Mouse (Mus musculus) stomach, embryonic 15.5 days (tissue): Measurements from ENCODE around the gene Cfap77. TPM values are rescaled to one million over a fixed set of nuclear protein-coding genes. Genes with fewer than 3 reads are reported as not detected.

Source experiments
- ATAC-seq: fragments of 200-750 bp; cut with Nextera tagmentation; 2 replicates; pipeline ENCODE4 v1.8.0; 2017; ENCODE audit warnings: low read depth, moderate number of reproducible peaks, moderate TSS enrichment; ENCODE audit not compliant: insufficient read depth, low FRiP score
- H3K27ac ChIP-seq: fragments of 300-500 bp; sonication (generic); 2 replicates; pipeline ENCODE4 v1.5.1; 2015; ENCODE audit warnings: mild to moderate bottlenecking, inconsistent platforms
- H3K27me3 ChIP-seq: fragments of 300-500 bp; sonication (generic); replicated peaks from 2 replicates; pipeline ENCODE4 v1.6.1; 2015; ENCODE audit warnings: inconsistent platforms
- H3K36me3 ChIP-seq: fragments of 300-500 bp; sonication (generic); 2 replicates; pipeline ENCODE4 v1.6.1; 2015; ENCODE audit warnings: inconsistent platforms
- H3K4me1 ChIP-seq: fragments of 300-500 bp; sonication (generic); 2 replicates; pipeline ENCODE4 v1.6.1; 2015; ENCODE audit warnings: inconsistent platforms
- H3K4me2 ChIP-seq: fragments of 300-500 bp; sonication (generic); 2 replicates; pipeline ENCODE4 v1.6.1; 2015; ENCODE audit warnings: mild to moderate bottlenecking, inconsistent platforms
- H3K4me3 ChIP-seq: fragments of 300-500 bp; sonication (generic); replicated peaks from 2 replicates; pipeline ENCODE4 v1.5.1; 2015; ENCODE audit warnings: inconsistent platforms
- H3K9ac ChIP-seq: fragments of 300-500 bp; sonication (generic); 2 replicates; pipeline ENCODE4 v1.6.1; 2015; ENCODE audit warnings: inconsistent platforms
- H3K9me3 ChIP-seq: fragments of 300-500 bp; sonication (generic); 2 replicates; pipeline ENCODE4 v1.6.1; 2016; ENCODE audit warnings: inconsistent platforms
- WGBS: fragments of 180-500 bp; shearing (Covaris S2); methylation state at CpG from one replicate; pipeline ENCODE4 v1.1.7; 2015; 5-methylcytosine and 5-hydroxymethylcytosine counted together
- polyA plus RNA-seq: library from polyadenylated mRNA; unstranded; fragments of >200 nt; fragmentation: Nextera tagmentation; extraction: Ambion mirVana; gene quantifications from 2 replicates; pipeline ENCODE4 v1.2.1, GENCODE M21; 2015

Gene Cfap77
- polyA plus RNA-seq, 1 experiment from 2014 or later, result 0.39 TPM

GRCm38 (mm10) chr2:28980080-28980910, 74.6 kb downstream of the Cfap77 start:
- Histone ChIP-seq H3K4me1 (no peaks in the 10 kb centered on the region), H3K9me3 (no peaks in the 10 kb centered on the region), H3K9ac (no peak overlapping the region), H3K4me2 (no peak overlapping the region), H3K36me3 (no peaks in the 10 kb centered on the region), H3K27ac (no peak overlapping the region), H3K27me3 (peaks cover 3% of the 10 kb centered on the region; the same call in 1 of the 2 replicates), H3K4me3 (no peak overlapping the region)
- WGBS, result 66% methylated on average over 20 of the region's 20 CpGs
- ATAC-seq, result no peak

- Histone ChIP-seq H3K4me2 (no peak overlapping the region), H3K27ac (no peak overlapping the region), H3K9me3 (no peaks in the 10 kb centered on the region), H3K36me3 (no peaks in the 10 kb centered on the region), H3K4me1 (peaks cover 6% of the 10 kb centered on the region; the same call in 1 of the 2 replicates), H3K27me3 (peaks cover 6% of the 10 kb centered on the region; the same call in 1 of the 2 replicates), H3K9ac (no peak overlapping the region), H3K4me3 (no peak overlapping the region)
- ATAC-seq, result no peak
- 63% methylated on average over 4 of the region's 4 CpGs for WGBS
These were observed 76.4 kb downstream of the Cfap77 start for GRCm38 (mm10) chr2:28978461-28978860.

- Histone ChIP-seq H3K4me1 (peaks cover 6% of the 10 kb centered on the region; the same call in 1 of the 2 replicates), H3K4me3 (no peak overlapping the region), H3K4me2 (no peak overlapping the region), H3K36me3 (no peaks in the 10 kb centered on the region), H3K27ac (no peak overlapping the region), H3K9ac (no peak overlapping the region), H3K9me3 (no peaks in the 10 kb centered on the region), H3K27me3 (peaks cover 6% of the 10 kb centered on the region; the same call in 1 of the 2 replicates)
- 15% methylated on average over 7 of the region's 7 CpGs for WGBS
- peak; percentile 47; the same call in 1 of the 2 replicates for ATAC-seq
These were observed 78.2 kb downstream of the Cfap77 start for GRCm38 (mm10) chr2:28976635-28977034.

- WGBS, result 74% methylated on average over 5 of the region's 5 CpGs
- H3K27ac ChIP-seq, result no peak overlapping the region
- no peaks in the 10 kb centered on the region for H3K36me3 ChIP-seq
- peaks cover 6% of the 10 kb centered on the region; the same call in 1 of the 2 replicates for H3K4me1 ChIP-seq
- no peak overlapping the region for H3K4me2 ChIP-seq
- no peaks in the 10 kb centered on the region for H3K9me3 ChIP-seq
- H3K27me3 ChIP-seq, result peaks cover 6% of the 10 kb centered on the region; the same call in 1 of the 2 replicates
- no peak overlapping the region for H3K9ac ChIP-seq
- ATAC-seq, result no peak
- H3K4me3 ChIP-seq, result no peak overlapping the region
These were observed 79.3 kb downstream of the Cfap77 start for GRCm38 (mm10) chr2:28975604-28976003.

GRCm38 (mm10) chr2:28974520-28974919, 80.3 kb downstream of the Cfap77 start:
- Histone ChIP-seq H3K27me3 (peaks cover 6% of the 10 kb centered on the region; the same call in 1 of the 2 replicates), H3K9ac (no peak overlapping the region), H3K36me3 (no peaks in the 10 kb centered on the region), H3K27ac (no peak overlapping the region), H3K4me3 (no peak overlapping the region), H3K4me2 (no peak overlapping the region), H3K4me1 (peaks cover 6% of the 10 kb centered on the region; the same call in 1 of the 2 replicates), H3K9me3 (no peaks in the 10 kb centered on the region)
- no peak for ATAC-seq
- WGBS, result 21% methylated on average over 6 of the region's 6 CpGs

GRCm38 (mm10) chr2:28973832-28974450, 80.9 kb downstream of the Cfap77 start:
- H3K9ac ChIP-seq, result no peak overlapping the region
- H3K9me3 ChIP-seq, result no peaks in the 10 kb centered on the region
- peaks cover 6% of the 10 kb centered on the region; the same call in 1 of the 2 replicates for H3K4me1 ChIP-seq
- no peak for ATAC-seq
- H3K27me3 ChIP-seq, result peaks cover 6% of the 10 kb centered on the region; the same call in 1 of the 2 replicates
- H3K36me3 ChIP-seq, result no peaks in the 10 kb centered on the region
- WGBS, result 49% methylated on average over 15 of the region's 15 CpGs
- H3K4me3 ChIP-seq, result no peak overlapping the region
- H3K4me2 ChIP-seq, result no peak overlapping the region
- H3K27ac ChIP-seq, result no peak overlapping the region

GRCm38 (mm10) chr2:28970424-28970823, 84.4 kb downstream of the Cfap77 start:
- Histone ChIP-seq H3K4me2 (no peak overlapping the region), H3K36me3 (no peaks in the 10 kb centered on the region), H3K27ac (no peak overlapping the region), H3K27me3 (peaks cover 2% of the 10 kb centered on the region; the same call in 1 of the 2 replicates), H3K9me3 (no peaks in the 10 kb centered on the region), H3K4me3 (no peak overlapping the region), H3K4me1 (peaks cover 6% of the 10 kb centered on the region; the same call in 1 of the 2 replicates), H3K9ac (no peak overlapping the region)
- no peak for ATAC-seq
- 82% methylated on average over 14 of the region's 14 CpGs for WGBS

- Histone ChIP-seq H3K9me3 (no peaks in the 10 kb centered on the region), H3K27me3 (no peaks in the 10 kb centered on the region), H3K4me1 (no peaks in the 10 kb centered on the region), H3K9ac (no peak overlapping the region), H3K4me3 (no peak overlapping the region), H3K4me2 (no peak overlapping the region), H3K36me3 (no peaks in the 10 kb centered on the region), H3K27ac (no peak overlapping the region)
- WGBS, result 70% methylated on average over 1 of the region's 1 CpGs
- no peak for ATAC-seq
These were observed 86.6 kb downstream of the Cfap77 start for GRCm38 (mm10) chr2:28968278-28968677.

- H3K27ac ChIP-seq, result no peak overlapping the region
- no peaks in the 10 kb centered on the region for H3K27me3 ChIP-seq
- no peaks in the 10 kb centered on the region for H3K9me3 ChIP-seq
- 57% methylated on average over 14 of the region's 14 CpGs for WGBS
- ATAC-seq, result no peak
- H3K9ac ChIP-seq, result no peak overlapping the region
- no peaks in the 10 kb centered on the region for H3K4me1 ChIP-seq
- no peak overlapping the region for H3K4me2 ChIP-seq
- no peaks in the 10 kb centered on the region for H3K36me3 ChIP-seq
- no peak overlapping the region for H3K4me3 ChIP-seq
These were observed 88.6 kb downstream of the Cfap77 start for GRCm38 (mm10) chr2:28966151-28966795.

- WGBS, result 60% methylated on average over 6 of the region's 6 CpGs
- no peak overlapping the region for H3K9ac ChIP-seq
- no peaks in the 10 kb centered on the region for H3K9me3 ChIP-seq
- H3K4me1 ChIP-seq, result no peaks in the 10 kb centered on the region
- ATAC-seq, result no peak
- H3K27ac ChIP-seq, result no peak overlapping the region
- no peak overlapping the region for H3K4me3 ChIP-seq
- no peak overlapping the region for H3K4me2 ChIP-seq
- H3K36me3 ChIP-seq, result no peaks in the 10 kb centered on the region
- no peaks in the 10 kb centered on the region for H3K27me3 ChIP-seq
These were observed 91.3 kb downstream of the Cfap77 start for GRCm38 (mm10) chr2:28963565-28963964.

GRCm38 (mm10) chr2:28961636-28962035, 93.2 kb downstream of the Cfap77 start:
- H3K9me3 ChIP-seq, result no peaks in the 10 kb centered on the region
- ATAC-seq, result no peak
- H3K4me3 ChIP-seq, result no peak overlapping the region
- no peak overlapping the region for H3K27ac ChIP-seq
- no peaks in the 10 kb centered on the region for H3K27me3 ChIP-seq
- no peaks in the 10 kb centered on the region for H3K36me3 ChIP-seq
- WGBS, result 71% methylated on average over 5 of the region's 5 CpGs
- no peaks in the 10 kb centered on the region for H3K4me1 ChIP-seq
- H3K4me2 ChIP-seq, result no peak overlapping the region
- H3K9ac ChIP-seq, result no peak overlapping the region
